Mouse (Mus musculus) layer of hippocampus, postnatal 14 days (tissue): ENCODE measurements at regions not wholly inside any gene's neighbourhood (a gene's known extent, or its start where the extent isn't known, plus 50 kb on each side); places are given as distances from the start of the nearest gene placed in this dataset.

Experiments
- DNase-seq, 2 experiments: peaks; one replicate each; pipeline ENCODE4 v3.0.0; 2021 to 2022; ENCODE audit warnings: low spot score in 2 of 2, mixed read lengths in 1 of 2

DNA sequence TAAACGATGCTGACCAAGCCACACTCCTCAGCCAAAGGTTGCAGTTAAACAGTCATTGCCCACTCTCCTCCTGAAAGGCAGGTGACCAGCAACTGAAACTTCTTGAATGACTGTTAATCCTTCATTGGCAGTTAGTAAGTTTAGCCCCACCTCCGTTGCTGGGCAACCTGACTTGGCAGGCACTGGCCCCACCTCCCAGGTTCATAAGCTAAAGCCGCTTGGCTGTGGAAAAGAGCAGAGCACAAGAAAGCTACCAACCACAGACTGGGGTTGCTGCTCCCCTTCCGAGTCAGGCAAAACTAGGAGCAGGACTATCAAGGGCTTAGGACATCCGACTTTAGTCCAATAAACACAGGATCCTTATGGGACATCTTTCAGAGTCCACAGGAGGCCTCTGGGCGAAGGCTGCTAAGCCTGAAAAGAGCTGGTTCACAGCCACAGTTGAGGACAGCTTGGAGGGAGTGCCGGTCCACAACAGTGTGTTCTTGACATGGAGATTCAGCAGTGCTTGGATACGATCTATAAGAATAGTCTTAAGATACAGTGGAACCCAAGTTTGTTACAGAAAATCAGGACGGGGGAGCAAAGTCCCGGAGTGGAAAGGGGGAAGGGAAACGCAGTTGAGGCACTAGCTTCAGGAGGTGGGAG is 67.7 kb upstream of the Kcnma1 start:
- peak; percentile 21 to 26 for DNase-seq

GRCm38 (mm10) chr14:24068693-24069092 is 54.4 kb upstream of the Kcnma1 start:
- peak in 1 of 2 experiments; percentile 13 for DNase-seq

DNA sequence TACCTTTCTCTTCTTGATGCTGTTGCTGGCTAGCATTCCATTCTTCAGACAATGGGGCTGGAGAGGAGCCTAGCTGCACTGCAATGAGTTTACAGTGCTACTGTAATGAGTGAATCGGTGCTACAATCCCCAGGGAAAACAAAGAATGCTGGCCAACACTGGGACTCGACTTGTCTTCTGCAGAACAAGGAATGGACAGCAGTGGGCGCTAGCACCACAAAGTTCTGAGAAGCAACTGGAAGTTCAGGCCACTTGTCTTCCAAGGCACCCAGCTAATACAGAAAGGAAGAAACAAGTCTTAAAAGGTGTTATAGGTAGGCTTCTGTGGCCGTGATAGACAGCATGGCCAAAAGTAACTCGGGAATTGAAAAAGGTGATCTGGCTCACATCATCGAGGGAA is 53.4 kb upstream of the Kcnma1 start:
- peak; percentile 72 to 74 for DNase-seq

- peak in 1 of 2 experiments; percentile 41 for DNase-seq
Observed at GRCm38 (mm10) chr14:24065231-24065767, 51.0 kb upstream of the Kcnma1 start.
